Mouse (Mus musculus) right cerebral cortex, postnatal 36 days (tissue): ENCODE data around the gene Scml4.

Experiments
- DNase-seq, 2 experiments: peaks; one replicate each; pipeline ENCODE4 v3.0.0; 2022; ENCODE audit warnings: low spot score in 2 of 2, mixed read lengths in 1 of 2

Gene Scml4

DNA sequence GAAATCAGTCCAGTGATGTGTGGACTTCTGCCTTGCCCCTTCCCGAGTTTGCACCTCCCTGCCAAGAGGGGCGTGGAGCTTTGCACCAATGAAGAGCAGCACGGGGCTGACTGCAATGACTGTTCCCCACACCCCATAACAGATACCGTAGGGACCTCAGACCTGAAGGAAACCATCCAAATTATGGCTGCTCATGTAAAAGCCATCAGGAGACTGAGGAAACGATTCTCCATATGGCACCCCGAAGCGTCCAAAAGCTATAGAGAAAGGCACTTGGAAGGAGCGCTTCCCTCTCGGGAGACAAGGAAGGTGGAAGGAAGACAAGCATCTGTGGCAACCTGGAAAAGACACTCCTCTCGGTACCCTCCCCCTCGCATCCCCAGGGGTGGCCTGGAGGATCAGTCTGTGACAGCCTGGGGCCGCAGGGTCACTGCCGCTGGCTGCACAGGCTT lies 134.2 kb downstream of the Scml4 start:
- no peak for DNase-seq

- DNase-seq = no peak
These were observed 135.3 kb downstream of the Scml4 start for GRCm38 (mm10) chr10:42995484-42995895.

DNA sequence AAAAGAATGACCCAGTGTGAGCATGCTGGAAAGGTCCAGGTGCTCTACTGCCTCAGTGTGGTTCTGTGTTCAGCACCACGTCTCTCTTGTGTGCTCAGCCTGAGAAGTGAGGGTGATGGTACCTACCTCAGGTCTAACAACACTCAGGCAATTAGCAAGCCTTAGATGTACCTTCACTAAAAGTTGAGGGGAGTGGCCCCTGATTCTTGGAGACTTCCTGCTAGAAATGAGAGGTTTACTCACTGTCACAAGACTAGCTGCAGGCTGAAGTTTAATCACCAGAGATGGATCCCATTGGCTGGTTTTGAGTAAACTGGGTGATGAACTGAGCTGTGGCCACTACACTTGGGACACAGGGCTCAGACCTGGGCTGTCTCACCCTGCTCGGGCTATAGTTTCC lies 137.1 kb downstream of the Scml4 start:
- DNase-seq = no peak

GRCm38 (mm10) chr10:42999324-42999723 lies 139.2 kb downstream of the Scml4 start:
- DNase-seq = no peak

DNA sequence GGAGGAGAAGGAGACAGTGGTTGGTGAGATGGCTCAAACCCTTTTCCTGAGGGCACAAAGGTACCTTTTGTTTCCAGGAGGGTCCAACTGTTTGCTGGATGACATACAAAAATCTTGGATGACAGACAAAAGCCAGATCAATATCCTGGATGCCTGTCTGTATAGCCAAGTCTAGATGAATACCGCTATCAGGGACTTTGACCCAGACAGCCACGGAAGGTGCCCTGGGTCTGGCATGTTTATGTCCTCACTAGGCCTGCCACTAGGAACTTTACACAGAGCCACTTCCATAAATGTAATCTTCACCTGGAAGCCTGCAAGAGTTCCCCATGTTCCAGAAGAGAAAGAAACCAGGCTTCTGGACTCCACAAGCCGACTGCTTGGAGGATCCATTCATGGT lies 141.3 kb downstream of the Scml4 start:
- DNase-seq = no peak

DNA sequence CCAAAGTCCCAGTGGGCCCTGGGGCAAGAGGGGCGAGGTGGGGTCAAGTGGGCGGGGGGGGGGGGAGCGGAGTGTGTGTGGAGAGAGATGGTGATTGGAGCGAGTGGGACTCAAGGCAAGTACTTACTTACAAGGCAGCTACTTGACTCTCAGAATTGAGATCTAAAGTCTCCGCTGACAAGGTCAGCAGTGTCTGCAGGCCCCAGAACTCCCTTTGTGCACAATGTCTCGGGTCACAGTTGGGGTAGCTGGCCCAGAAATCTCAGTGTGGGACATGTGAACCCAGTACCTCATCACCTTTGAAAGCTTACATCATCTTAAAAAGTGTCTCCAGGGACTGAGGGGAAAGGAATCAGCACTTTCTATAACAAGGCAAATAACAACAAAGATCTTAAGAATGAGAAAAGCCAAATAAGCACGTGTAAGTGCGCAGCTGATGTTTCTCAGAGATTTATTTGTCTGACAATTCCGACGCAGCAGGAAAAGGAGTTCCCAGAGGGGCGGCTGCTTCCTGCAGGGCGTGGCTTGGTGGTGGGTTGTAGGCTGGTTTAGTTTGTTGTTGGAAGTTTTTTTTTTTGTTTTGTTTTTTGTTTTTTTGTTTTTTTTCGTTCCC lies 142.0 kb downstream of the Scml4 start:
- no peak for DNase-seq

DNA sequence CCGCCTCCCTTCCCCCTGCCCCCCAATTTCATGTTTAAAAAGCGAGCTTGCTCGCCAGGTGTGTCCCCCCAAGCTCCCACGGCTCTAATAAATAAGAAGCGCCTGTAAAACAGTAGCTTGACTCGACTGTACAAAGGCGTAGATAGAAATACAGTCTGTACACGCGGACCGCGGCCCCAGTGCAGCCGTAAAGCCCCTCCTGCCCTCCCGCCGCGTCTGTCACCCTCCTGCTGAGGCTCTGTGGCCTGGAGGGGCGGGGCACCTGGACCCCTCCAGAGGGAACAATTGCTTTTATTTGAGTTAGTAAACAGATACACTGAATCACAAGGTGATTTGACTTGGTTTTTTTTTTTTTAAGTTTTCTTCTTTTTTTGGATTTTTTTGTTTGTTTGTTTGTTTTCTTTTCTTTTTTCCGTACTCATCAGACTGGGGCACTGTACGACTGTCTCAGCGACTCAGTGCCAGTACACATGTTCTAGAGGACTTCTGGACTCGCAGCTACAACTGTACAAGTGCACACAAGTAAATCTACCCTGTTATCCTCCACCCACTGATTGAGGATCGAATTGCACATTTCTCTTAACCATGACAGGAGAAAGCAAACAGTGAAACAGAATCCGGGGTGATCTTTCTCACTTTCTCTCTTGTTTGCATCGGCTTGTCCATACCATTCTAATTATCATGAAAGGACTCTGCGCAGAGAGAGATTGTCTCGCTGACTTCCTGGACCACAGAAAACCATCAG lies 142.7 kb downstream of the Scml4 start:
- no peak for DNase-seq

DNA sequence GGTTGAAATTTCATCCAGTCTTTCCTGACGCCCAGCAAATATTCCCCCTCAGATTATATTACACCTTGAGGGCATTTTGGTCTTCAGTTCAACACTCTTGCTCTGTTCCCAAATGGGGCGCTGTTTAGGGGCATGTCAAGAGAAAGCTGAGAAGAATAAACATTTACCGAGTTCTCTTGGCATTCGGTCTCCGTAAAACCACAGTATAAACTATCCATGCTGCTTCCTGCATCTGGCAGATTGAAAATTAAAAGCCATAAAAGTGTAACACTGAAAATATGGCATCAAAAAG lies 143.2 kb downstream of the Scml4 start:
- DNase-seq = no peak

- DNase-seq = no peak
These were observed 144.1 kb downstream of the Scml4 start for GRCm38 (mm10) chr10:43004174-43004734.

GRCm38 (mm10) chr10:43005031-43005430 lies 144.9 kb downstream of the Scml4 start:
- DNase-seq = no peak

DNA sequence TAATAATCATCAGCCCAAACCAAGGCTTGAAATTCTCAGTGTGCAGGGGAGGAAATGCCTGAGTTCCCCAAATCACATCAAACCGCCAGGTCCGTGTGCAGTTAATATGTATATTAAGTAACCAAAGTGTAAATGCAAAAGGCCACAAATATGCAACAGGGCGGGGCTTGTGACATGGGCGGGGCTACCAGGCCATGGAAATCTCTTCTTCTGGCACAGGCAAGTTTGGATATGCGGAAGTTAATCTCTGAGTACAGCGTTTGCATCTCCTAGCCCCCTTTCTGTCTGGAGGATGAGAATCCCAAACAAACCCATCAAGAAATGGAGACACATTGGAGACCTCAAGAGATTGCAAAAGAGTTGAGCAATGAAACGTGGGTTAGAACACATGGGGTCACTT lies 145.5 kb downstream of the Scml4 start:
- no peak for DNase-seq

- no peak for DNase-seq
These were observed 146.4 kb downstream of the Scml4 start for GRCm38 (mm10) chr10:43006534-43006933.

GRCm38 (mm10) chr10:43008116-43008515 lies 147.9 kb downstream of the Scml4 start:
- no peak for DNase-seq
